Comparison of ENCODE assay signal across 24 mouse cellular contexts in genomic region chr7:113236135-113236534, GRCm38 (mm10). TPM values are rescaled to one million over a fixed set of nuclear protein-coding genes. Genes with fewer than 3 reads are reported as not detected.
DNase-seq lines count a peak whose midpoint lies in the region; ATAC-seq and TF ChIP-seq lines count a peak whose summit lies in the region.
"Had no signal": no experiment of that assay in that cellular context is flagged by ENCODE, and none has a peak within 500 bp of the region (broad histone marks: within the 10 kb centered on the region; RNA-seq: fewer than 3 reads in every experiment).

No protein-coding gene starts in this region.

- 93% methylated on average over 8 of the region's 8 CpGs for WGBS in midbrain, embryonic 11.5 days
- WGBS in midbrain, postnatal 0 days = 92% methylated on average over 8 of the region's 8 CpGs
- WGBS in stomach, embryonic 16.5 days = 86% methylated on average over 8 of the region's 8 CpGs
- WGBS in stomach, postnatal 0 days = 67% methylated on average over 8 of the region's 8 CpGs

- H3K27me3 ChIP-seq in midbrain, embryonic 11.5 days (ENCODE audit: control insufficient read depth, insufficient read depth, low read length) = no peaks in the 10 kb centered on the region
- no peaks in the 10 kb centered on the region for H3K27me3 ChIP-seq in midbrain, postnatal 0 days (ENCODE audit: insufficient read depth, low read length)
- H3K27me3 ChIP-seq in stomach, embryonic 16.5 days (ENCODE audit: control insufficient read depth, insufficient read depth, low read length) = no peaks in the 10 kb centered on the region
- H3K27me3 ChIP-seq in stomach, postnatal 0 days (ENCODE audit: control insufficient read depth, insufficient read depth, low read length) = no peaks in the 10 kb centered on the region
- H3K27me3 ChIP-seq: embryonic facial prominence, embryonic 12.5 days; embryonic facial prominence, embryonic 15.5 days; forebrain, embryonic 12.5 days had no signal

- H3K4me3 ChIP-seq in midbrain, embryonic 11.5 days (ENCODE audit: low read depth, low read length) = no peak overlapping the region
- no peak overlapping the region for H3K4me3 ChIP-seq in midbrain, postnatal 0 days (ENCODE audit: low read depth, low read length)
- no peak overlapping the region for H3K4me3 ChIP-seq in stomach, embryonic 16.5 days (replicated peaks; ENCODE audit: low read length)
- no peak overlapping the region for H3K4me3 ChIP-seq in stomach, postnatal 0 days (ENCODE audit: low read depth, low read length)
- H3K4me3 ChIP-seq: embryonic facial prominence, embryonic 12.5 days; embryonic facial prominence, embryonic 15.5 days; erythroblast, embryonic 14.5 days; forebrain, embryonic 10.5 days; forebrain, embryonic 12.5 days had no signal

- TF ChIP-seq EP300 in stomach, postnatal 0 days (optimal IDR thresholded peaks at IDR 0.05) = no peak

- ATAC-seq in midbrain, embryonic 11.5 days (ENCODE audit: low FRiP score) = no peak
- ATAC-seq in midbrain, postnatal 0 days (ENCODE audit: low FRiP score) = no peak
- no peak for ATAC-seq in stomach, embryonic 16.5 days (ENCODE audit: insufficient read depth, low FRiP score)
- no peak for ATAC-seq in stomach, postnatal 0 days (ENCODE audit: low FRiP score, low TSS enrichment)
- ATAC-seq: forebrain, embryonic 14.5 days; forebrain, postnatal 0 days had no signal

- no peak for TF ChIP-seq CTCF in midbrain, postnatal 0 days (IDR thresholded peaks at IDR 0.05)
- TF ChIP-seq CTCF in stomach, postnatal 0 days (IDR thresholded peaks at IDR 0.05; ENCODE audit: low read depth) = no peak

- H3K9me3 ChIP-seq in midbrain, embryonic 11.5 days (ENCODE audit: control insufficient read depth, low read length) = no peaks in the 10 kb centered on the region
- H3K9me3 ChIP-seq in midbrain, postnatal 0 days (ENCODE audit: low read length) = no peaks in the 10 kb centered on the region
- H3K9me3 ChIP-seq in stomach, embryonic 16.5 days (replicated peaks; ENCODE audit: control insufficient read depth, low read length) = no peaks in the 10 kb centered on the region
- no peaks in the 10 kb centered on the region for H3K9me3 ChIP-seq in stomach, postnatal 0 days (ENCODE audit: control insufficient read depth, low read length)
- H3K9me3 ChIP-seq: embryonic facial prominence, embryonic 12.5 days; embryonic facial prominence, embryonic 15.5 days; forebrain, embryonic 10.5 days; forebrain, embryonic 12.5 days had no signal

- no peak overlapping the region for H3K27ac ChIP-seq in midbrain, embryonic 11.5 days (ENCODE audit: low read depth, low read length)
- no peak overlapping the region for H3K27ac ChIP-seq in midbrain, postnatal 0 days (ENCODE audit: low read depth, low read length)
- H3K27ac ChIP-seq in stomach, embryonic 16.5 days (ENCODE audit: low read length) = peak overlapping the region; percentile 46
- peak overlapping the region; percentile 53; the same call in 1 of the 2 replicates for H3K27ac ChIP-seq in stomach, postnatal 0 days (replicated peaks)
- H3K27ac ChIP-seq: embryonic facial prominence, embryonic 12.5 days; embryonic facial prominence, embryonic 15.5 days; forebrain, embryonic 10.5 days; forebrain, embryonic 12.5 days had no signal

- no peaks in the 10 kb centered on the region for H3K36me3 ChIP-seq in midbrain, embryonic 11.5 days (ENCODE audit: control insufficient read depth, insufficient read depth, low read length)
- 0 out of 2 replicates have a peak, but pooled peaks cover 3% of the 10 kb centered on the region for H3K36me3 ChIP-seq in midbrain, postnatal 0 days (ENCODE audit: insufficient read depth, low read length)
- no peaks in the 10 kb centered on the region for H3K36me3 ChIP-seq in stomach, embryonic 16.5 days (ENCODE audit: control insufficient read depth, insufficient read depth, low read length)
- peaks cover 3% of the 10 kb centered on the region; the same call in 1 of the 2 replicates for H3K36me3 ChIP-seq in stomach, postnatal 0 days (ENCODE audit: control insufficient read depth, insufficient read depth, low read length)
- H3K36me3 ChIP-seq: embryonic facial prominence, embryonic 12.5 days; embryonic facial prominence, embryonic 15.5 days; forebrain, embryonic 10.5 days; forebrain, embryonic 12.5 days had no signal

- no peak overlapping the region for H3K4me2 ChIP-seq in midbrain, embryonic 11.5 days
- H3K4me2 ChIP-seq in midbrain, postnatal 0 days (ENCODE audit: low read depth, low read length, poor library complexity, severe bottlenecking) = no peak overlapping the region
- H3K4me2 ChIP-seq in stomach, embryonic 16.5 days (ENCODE audit: low read depth, low read length) = no peak overlapping the region
- no peak overlapping the region for H3K4me2 ChIP-seq in stomach, postnatal 0 days (replicated peaks; ENCODE audit: low read depth)
- H3K4me2 ChIP-seq: embryonic facial prominence, embryonic 12.5 days; embryonic facial prominence, embryonic 15.5 days; forebrain, embryonic 12.5 days had no signal

- H3K4me1 ChIP-seq in midbrain, embryonic 11.5 days (ENCODE audit: control insufficient read depth, insufficient read depth, low read length) = no peaks in the 10 kb centered on the region
- no peaks in the 10 kb centered on the region for H3K4me1 ChIP-seq in midbrain, postnatal 0 days (ENCODE audit: insufficient read depth, low read length)
- H3K4me1 ChIP-seq in stomach, embryonic 16.5 days (ENCODE audit: control insufficient read depth, insufficient read depth, low read length) = peaks cover 14% of the 10 kb centered on the region
- H3K4me1 ChIP-seq in stomach, postnatal 0 days (replicated peaks; ENCODE audit: control insufficient read depth, insufficient read depth) = peaks cover 5% of the 10 kb centered on the region; the same call in 1 of the 2 replicates
- H3K4me1 ChIP-seq: forebrain, embryonic 10.5 days; forebrain, embryonic 12.5 days had no signal

- no peak overlapping the region for H3K9ac ChIP-seq in midbrain, embryonic 11.5 days (ENCODE audit: low read length)
- H3K9ac ChIP-seq in midbrain, postnatal 0 days (replicated peaks; ENCODE audit: low read length, poor library complexity, severe bottlenecking) = no peak overlapping the region
- H3K9ac ChIP-seq in stomach, embryonic 16.5 days (ENCODE audit: low read length) = no peak overlapping the region
- H3K9ac ChIP-seq in stomach, postnatal 0 days (ENCODE audit: low read length) = no peak overlapping the region
- H3K9ac ChIP-seq: embryonic facial prominence, embryonic 12.5 days; embryonic facial prominence, embryonic 15.5 days; forebrain, embryonic 12.5 days; forebrain, postnatal 0 days had no signal

- peak; percentile 33 for DNase-seq in midbrain, embryonic 11.5 days (ENCODE audit: low spot score, missing footprints)
- no peak for DNase-seq in midbrain, postnatal 0 days (ENCODE audit: low spot score)
- DNase-seq in urinary bladder, postnatal 25 days (ENCODE audit: low spot score) = peak; percentile 38
- DNase-seq in urinary bladder, postnatal 10 days (ENCODE audit: low spot score) = no peak
- no peak for DNase-seq in stomach, postnatal 0 days (ENCODE audit: low spot score)
- DNase-seq in frontal cortex, adult 2 months (ENCODE audit: extremely low spot score in 1 of 2, low spot score in 1 of 2) = no peak
- DNase-seq: adrenal gland, adult 2 months; adrenal gland, postnatal 10 days; adrenal gland, postnatal 25 days; cerebellum, adult 11 months; cerebellum, adult 18-20 months; cerebellum, adult 8-10 months; cerebellum, adult 9-11 months; cerebellum, postnatal 14 days; cerebellum, postnatal 36 days; embryo, embryonic 11 days; forebrain, postnatal 0 days had no signal

RNA-seq across cellular contexts. Expression of gene Arntl, which starts 28.9 kb away (rescaled TPM):
- polyA plus RNA-seq in midbrain, embryonic 11.5 days (2014; fragmentation: Nextera tagmentation; extraction: Ambion mirVana) = 5.1 and 6.4 TPM in 2 replicates
- 27.3 and 29.7 TPM in 2 replicates for total RNA-seq in midbrain, postnatal 0 days (2014; rRNA removed)
- polyA plus RNA-seq in midbrain, postnatal 0 days (2015; fragmentation: Nextera tagmentation; extraction: Ambion mirVana) = 21.1 and 23.0 TPM in 2 replicates
- polyA plus RNA-seq in stomach, embryonic 16.5 days (2015; fragmentation: Nextera tagmentation; extraction: Ambion mirVana) = 14.1 TPM in 2 replicates
- polyA plus RNA-seq in stomach, postnatal 0 days (2015; fragmentation: Nextera tagmentation; extraction: Ambion mirVana) = 6.6 and 7.3 TPM in 2 replicates
- polyA plus RNA-seq in frontal cortex, adult 2 months (2012; rRNA removed) = 26.9 and 28.9 TPM in 2 replicates

Comparison
In these comparisons a context has a peak if more than half of its experiments do, and no peak if none do; other contexts are left out.
1. DNase-seq: peak in midbrain, embryonic 11.5 days (single experiment) and urinary bladder, postnatal 25 days (single experiment); none in midbrain, postnatal 0 days (single experiment), urinary bladder, postnatal 10 days (single experiment), stomach, postnatal 0 days (single experiment) and frontal cortex, adult 2 months (0 of 2).
2. H3K27ac ChIP-seq: peak in stomach, embryonic 16.5 days (single experiment) and stomach, postnatal 0 days (single experiment); none in midbrain, embryonic 11.5 days (single experiment) and midbrain, postnatal 0 days (single experiment).